In genomic region chr4:151710522-151710921, GRCm38 (mm10) we compare ENCODE assay signal across 12 mouse cellular contexts.
A peak's percentile ranks its signal among the peaks of the same experiment; 100 is the strongest.
DNase-seq lines count a peak whose midpoint lies in the region; ATAC-seq lines count a peak whose summit lies in the region.
"Had no signal": no experiment of that assay in that cellular context is flagged by ENCODE, and none has a peak within 500 bp of the region (broad histone marks: within the 10 kb centered on the region; RNA-seq: fewer than 3 reads in every experiment).

No protein-coding gene starts in this region.

- no peaks in the 10 kb centered on the region for H3K36me3 ChIP-seq in kidney, embryonic 14.5 days (ENCODE audit: control insufficient read depth, insufficient read depth, low read length)
- no peaks in the 10 kb centered on the region for H3K36me3 ChIP-seq in embryonic facial prominence, embryonic 13.5 days
- H3K36me3 ChIP-seq in neural tube, embryonic 12.5 days, result no peaks in the 10 kb centered on the region
- H3K36me3 ChIP-seq: forebrain, embryonic 15.5 days had no signal

- H3K4me3 ChIP-seq in kidney, embryonic 14.5 days (ENCODE audit: low read length), result no peak overlapping the region
- no peak overlapping the region for H3K4me3 ChIP-seq in embryonic facial prominence, embryonic 13.5 days
- no peak overlapping the region for H3K4me3 ChIP-seq in neural tube, embryonic 12.5 days
- H3K4me3 ChIP-seq: forebrain, embryonic 15.5 days had no signal

- WGBS in kidney, embryonic 14.5 days, result 9% methylated on average over 7 of the region's 7 CpGs
- WGBS in embryonic facial prominence, embryonic 13.5 days, result 8% methylated on average over 7 of the region's 7 CpGs
- 30% methylated on average over 7 of the region's 7 CpGs for WGBS in neural tube, embryonic 12.5 days

- H3K9me3 ChIP-seq in kidney, embryonic 14.5 days (ENCODE audit: control insufficient read depth, low read length), result no peaks in the 10 kb centered on the region
- H3K9me3 ChIP-seq in embryonic facial prominence, embryonic 13.5 days, result no peaks in the 10 kb centered on the region
- no peaks in the 10 kb centered on the region for H3K9me3 ChIP-seq in neural tube, embryonic 12.5 days
- H3K9me3 ChIP-seq: forebrain, embryonic 15.5 days had no signal

- no peak for DNase-seq in kidney, postnatal 25 days
- peak; percentile 59 for DNase-seq in embryo, embryonic 11 days
- no peak for DNase-seq in adipocyte (ENCODE audit: low spot score)
- DNase-seq in frontal cortex, adult 2 months (ENCODE audit: extremely low spot score in 1 of 2, low spot score in 1 of 2), result no peak
- DNase-seq: cerebellum, postnatal 36 days; kidney, postnatal 10 days; lung, postnatal 36 days; thymus, adult 2 months had no signal

- no peak overlapping the region for H3K4me2 ChIP-seq in kidney, embryonic 14.5 days (replicated peaks; ENCODE audit: low read depth, low read length)
- no peak overlapping the region for H3K4me2 ChIP-seq in embryonic facial prominence, embryonic 13.5 days
- H3K4me2 ChIP-seq in neural tube, embryonic 12.5 days (replicated peaks), result no peak overlapping the region
- H3K4me2 ChIP-seq: forebrain, embryonic 15.5 days had no signal

- peak; percentile 85 for ATAC-seq in kidney, embryonic 14.5 days (ENCODE audit: low FRiP score, low TSS enrichment)
- ATAC-seq in embryonic facial prominence, embryonic 13.5 days (ENCODE audit: insufficient number of reproducible peaks, insufficient read depth, low FRiP score, low TSS enrichment, low read depth), result no peak
- no peak for ATAC-seq in neural tube, embryonic 12.5 days (ENCODE audit: low FRiP score, low read depth)
- ATAC-seq: forebrain, embryonic 15.5 days had no signal

- H3K4me1 ChIP-seq in kidney, embryonic 14.5 days (ENCODE audit: control insufficient read depth, insufficient read depth, low read length), result no peaks in the 10 kb centered on the region
- H3K4me1 ChIP-seq in embryonic facial prominence, embryonic 13.5 days, result peaks cover 14% of the 10 kb centered on the region
- peaks cover 28% of the 10 kb centered on the region for H3K4me1 ChIP-seq in neural tube, embryonic 12.5 days

- H3K27ac ChIP-seq in kidney, embryonic 14.5 days (ENCODE audit: low read depth, low read length), result no peak overlapping the region
- H3K27ac ChIP-seq in embryonic facial prominence, embryonic 13.5 days, result no peak overlapping the region
- H3K27ac ChIP-seq in neural tube, embryonic 12.5 days, result 0 out of 2 replicates have a peak overlapping the region, but pooled peaks have one; percentile 32
- H3K27ac ChIP-seq: forebrain, embryonic 15.5 days had no signal

- H3K9ac ChIP-seq in kidney, embryonic 14.5 days (ENCODE audit: low read depth, low read length), result no peak overlapping the region
- peak overlapping the region; percentile 57 for H3K9ac ChIP-seq in embryonic facial prominence, embryonic 13.5 days
- H3K9ac ChIP-seq in neural tube, embryonic 12.5 days, result 0 out of 2 replicates have a peak overlapping the region, but pooled peaks have one; percentile 26
- H3K9ac ChIP-seq: forebrain, embryonic 15.5 days had no signal

- H3K27me3 ChIP-seq in kidney, embryonic 14.5 days (ENCODE audit: control insufficient read depth, insufficient read depth, low read length), result no peaks in the 10 kb centered on the region
- H3K27me3 ChIP-seq in embryonic facial prominence, embryonic 13.5 days, result no peaks in the 10 kb centered on the region
- H3K27me3 ChIP-seq in neural tube, embryonic 12.5 days (replicated peaks), result no peaks in the 10 kb centered on the region
- H3K27me3 ChIP-seq: forebrain, embryonic 15.5 days had no signal
